Mouse (Mus musculus) heart, embryonic 16.5 days (tissue): Measurements from ENCODE around the gene Rasgrp2. TPM values are rescaled to one million over a fixed set of nuclear protein-coding genes. Genes with fewer than 3 reads are reported as not detected.

ENCODE experiments used
- ATAC-seq: fragments of 200-750 bp; cut with Nextera tagmentation; replicated peaks from 2 replicates; pipeline ENCODE4 v1.8.0; 2017; ENCODE audit warnings: moderate number of reproducible peaks; ENCODE audit not compliant: insufficient read depth, low FRiP score; ENCODE audit errors: extremely low read depth
- H3K27ac ChIP-seq: fragments of 300-500 bp; sonication (generic); 2 replicates; pipeline ENCODE4 v1.5.1; 2014; ENCODE audit warnings: mild to moderate bottlenecking, low read length, control low read depth, moderate library complexity
- H3K27me3 ChIP-seq: fragments of 300-500 bp; sonication (generic); 2 replicates; pipeline ENCODE4 v1.6.1; 2014; ENCODE audit warnings: low read length, mixed read lengths; ENCODE audit not compliant: control insufficient read depth, insufficient read depth
- H3K36me3 ChIP-seq: fragments of 300-500 bp; sonication (generic); 2 replicates; pipeline ENCODE4 v1.6.1; 2014; ENCODE audit not compliant: control insufficient read depth, insufficient read depth
- H3K4me1 ChIP-seq: fragments of 300-500 bp; sonication (generic); 2 replicates; pipeline ENCODE4 v1.6.1; 2014; ENCODE audit warnings: low read length, mixed read lengths; ENCODE audit not compliant: control insufficient read depth, insufficient read depth
- H3K4me2 ChIP-seq: fragments of 300-500 bp; sonication (generic); 2 replicates; pipeline ENCODE4 v1.6.1; 2014; ENCODE audit warnings: low read depth, mild to moderate bottlenecking, control low read depth, low read length
- H3K4me3 ChIP-seq: fragments of 300-500 bp; sonication (generic); 2 replicates; pipeline ENCODE4 v1.5.1; 2014; ENCODE audit warnings: mild to moderate bottlenecking, control low read depth, low read length
- H3K9ac ChIP-seq: fragments of 300-500 bp; sonication (generic); 2 replicates; pipeline ENCODE4 v1.6.1; 2014; ENCODE audit warnings: low read length, control low read depth
- H3K9me3 ChIP-seq: fragments of 300-500 bp; sonication (generic); replicated peaks from 2 replicates; pipeline ENCODE4 v1.6.1; 2016; ENCODE audit warnings: low read length; ENCODE audit not compliant: control insufficient read depth
- WGBS: fragments of 180-500 bp; shearing (Covaris S2); extraction: QIAGEN DNeasy Blood & Tissue Kit; methylation state at CpG from one replicate; pipeline ENCODE4 v1.1.7; 2014; 5-methylcytosine and 5-hydroxymethylcytosine counted together
- polyA plus RNA-seq: library from polyadenylated mRNA; unstranded; fragments of >200 nt; fragmentation: Nextera tagmentation; extraction: Ambion mirVana; gene quantifications from 2 replicates; pipeline ENCODE4 v1.2.1, GENCODE M21; 2015

The Rasgrp2 gene
- polyA plus RNA-seq, 1 experiment from 2014 or later = 69.8 TPM

GRCm38 (mm10) chr19:6408749-6409148 is 9.6 kb downstream of the Rasgrp2 start:
- Histone ChIP-seq H3K27me3 (no peaks in the 10 kb centered on the region), H3K4me3 (no peak overlapping the region), H3K36me3 (no peaks in the 10 kb centered on the region), H3K9me3 (no peaks in the 10 kb centered on the region), H3K4me1 (no peaks in the 10 kb centered on the region), H3K4me2 (no peak overlapping the region), H3K9ac (no peak overlapping the region), H3K27ac (no peak overlapping the region)
- no peak for ATAC-seq
- 68% methylated on average over 8 of the region's 8 CpGs for WGBS

GRCm38 (mm10) chr19:6409176-6409575 is 10.0 kb downstream of the Rasgrp2 start:
- H3K4me1 ChIP-seq = no peaks in the 10 kb centered on the region
- no peaks in the 10 kb centered on the region for H3K9me3 ChIP-seq
- H3K4me3 ChIP-seq = no peak overlapping the region
- H3K36me3 ChIP-seq = no peaks in the 10 kb centered on the region
- H3K27me3 ChIP-seq = no peaks in the 10 kb centered on the region
- no peak overlapping the region for H3K9ac ChIP-seq
- no peak for ATAC-seq
- WGBS = 68% methylated on average over 5 of the region's 5 CpGs
- no peak overlapping the region for H3K4me2 ChIP-seq
- no peak overlapping the region for H3K27ac ChIP-seq

GRCm38 (mm10) chr19:6409936-6410335 is 10.8 kb downstream of the Rasgrp2 start:
- Histone ChIP-seq H3K9ac (no peak overlapping the region), H3K4me1 (no peaks in the 10 kb centered on the region), H3K4me3 (no peak overlapping the region), H3K36me3 (no peaks in the 10 kb centered on the region), H3K27me3 (no peaks in the 10 kb centered on the region), H3K4me2 (no peak overlapping the region), H3K27ac (no peak overlapping the region), H3K9me3 (no peaks in the 10 kb centered on the region)
- WGBS = 74% methylated on average over 5 of the region's 5 CpGs
- no peak for ATAC-seq

- no peak for ATAC-seq
- Histone ChIP-seq H3K27me3 (peaks cover 7% of the 10 kb centered on the region), H3K9me3 (no peaks in the 10 kb centered on the region), H3K27ac (no peak overlapping the region), H3K36me3 (no peaks in the 10 kb centered on the region), H3K4me1 (0 out of 2 replicates have a peak, but pooled peaks cover 2% of the 10 kb centered on the region), H3K9ac (no peak overlapping the region), H3K4me3 (no peak overlapping the region), H3K4me2 (no peak overlapping the region)
- WGBS = 56% methylated on average over 14 of the region's 14 CpGs
Measured at GRCm38 (mm10) chr19:6412798-6413197, 13.7 kb downstream of the Rasgrp2 start.

GRCm38 (mm10) chr19:6415454-6415853 is 16.3 kb downstream of the Rasgrp2 start:
- Histone ChIP-seq H3K27me3 (peaks cover 30% of the 10 kb centered on the region), H3K27ac (no peak overlapping the region)

GRCm38 (mm10) chr19:6416124-6416770 is 17.1 kb downstream of the Rasgrp2 start:
- no peak for ATAC-seq
- Histone ChIP-seq H3K36me3 (no peaks in the 10 kb centered on the region), H3K9ac (no peak overlapping the region), H3K4me3 (no peak overlapping the region), H3K4me2 (no peak overlapping the region), H3K4me1 (peaks cover 9% of the 10 kb centered on the region; the same call in 1 of the 2 replicates), H3K27ac (no peak overlapping the region), H3K27me3 (peaks cover 37% of the 10 kb centered on the region), H3K9me3 (no peaks in the 10 kb centered on the region)
- 16% methylated on average over 9 of the region's 9 CpGs for WGBS

More at GRCm38 (mm10) chr19:6415454-6415853, 16.3 kb downstream of the Rasgrp2 start:
- Histone ChIP-seq H3K4me1 (peaks cover 9% of the 10 kb centered on the region; the same call in 1 of the 2 replicates), H3K36me3 (no peaks in the 10 kb centered on the region), H3K4me2 (no peak overlapping the region), H3K9me3 (no peaks in the 10 kb centered on the region), H3K4me3 (no peak overlapping the region), H3K9ac (no peak overlapping the region)
- 22% methylated on average over 6 of the region's 6 CpGs for WGBS
- no peak for ATAC-seq

GRCm38 (mm10) chr19:6416894-6417761 is 18.0 kb downstream of the Rasgrp2 start:
- WGBS = 66% methylated on average over 12 of the region's 12 CpGs
- Histone ChIP-seq H3K4me2 (no peak overlapping the region), H3K36me3 (no peaks in the 10 kb centered on the region), H3K4me3 (no peak overlapping the region), H3K9ac (no peak overlapping the region), H3K27ac (no peak overlapping the region), H3K4me1 (peaks cover 9% of the 10 kb centered on the region; the same call in 1 of the 2 replicates), H3K9me3 (no peaks in the 10 kb centered on the region), H3K27me3 (peaks cover 42% of the 10 kb centered on the region)
- no peak for ATAC-seq

- Histone ChIP-seq H3K27ac (no peak within 1 kb of the TSS), H3K27me3 (peaks cover 44% of the 10 kb centered on the region), H3K4me2 (peak within 1 kb of the TSS; percentile 88), H3K9ac (no peak within 1 kb of the TSS), H3K4me1 (peaks cover 9% of the 10 kb centered on the region; the same call in 1 of the 2 replicates), H3K36me3 (no peaks in the 10 kb centered on the region), H3K4me3 (peak within 1 kb of the TSS; percentile 53), H3K9me3 (no peaks in the 10 kb centered on the region)
- ATAC-seq = peak; percentile 71
- WGBS = under 1% methylated on average over 46 of the region's 46 CpGs
Measured at GRCm38 (mm10) chr19:6418233-6418879, 19.2 kb downstream of the Rasgrp2 start, which contains the start of gene Nrxn2. Gene Nrxn2, plus strand, starts transcription at chr19:6418731.
